ENCODE assay signal across 8 mouse cellular contexts in genomic region chr5:124032001-124032508, GRCm38 (mm10). TPM values are rescaled to one million over a fixed set of nuclear protein-coding genes. Genes with fewer than 3 reads are reported as not detected.
DNase-seq lines count a peak whose midpoint lies in the region; ATAC-seq and TF ChIP-seq lines count a peak whose summit lies in the region.

Gene Vps37b, minus strand, starts transcription at chr5:124032270.

- H3K79me2 ChIP-seq in MEL (ENCODE audit: control insufficient read depth, insufficient read depth, low read length, poor library complexity) = peaks cover 47% of the 10 kb centered on the region

- peak within 1 kb of the TSS; percentile 73 to 90 for H3K4me3 ChIP-seq in MEL (ENCODE audit: control insufficient read depth in 1 of 2, insufficient read depth in 1 of 2, low read depth in 2 of 2, low read length in 2 of 2)
- H3K4me3 ChIP-seq in cerebellum, adult 2 months (replicated peaks; ENCODE audit: insufficient read depth, low read depth, low read length) = peak within 1 kb of the TSS; percentile 93
- H3K4me3 ChIP-seq in forebrain, postnatal 0 days (ENCODE audit: low read depth, low read length) = peak within 1 kb of the TSS; percentile 86
- peak within 1 kb of the TSS; percentile 97 for H3K4me3 ChIP-seq in neural tube, embryonic 14.5 days (ENCODE audit: low read depth, low read length)

- intact Hi-C loops in heart, postnatal 36 days (cut with DNase I) = no loop called here

- H3K9me3 ChIP-seq in MEL (replicated peaks; ENCODE audit: insufficient read depth, low read length) = no peaks in the 10 kb centered on the region
- H3K9me3 ChIP-seq in forebrain, postnatal 0 days (ENCODE audit: low read length) = no peaks in the 10 kb centered on the region
- no peaks in the 10 kb centered on the region for H3K9me3 ChIP-seq in neural tube, embryonic 14.5 days (ENCODE audit: control insufficient read depth, low read length)

- H3K36me3 ChIP-seq in MEL (ENCODE audit: control insufficient read depth in 1 of 2, insufficient read depth in 2 of 2, low read length in 2 of 2) = peaks cover 2 to 36% of the 10 kb centered on the region in 2 experiments; a peak in 3 of 4 replicates
- H3K36me3 ChIP-seq in forebrain, postnatal 0 days (ENCODE audit: insufficient read depth) = no peaks in the 10 kb centered on the region
- no peaks in the 10 kb centered on the region for H3K36me3 ChIP-seq in neural tube, embryonic 14.5 days (ENCODE audit: control insufficient read depth, insufficient read depth, low read length)

- no peaks in the 10 kb centered on the region for H3K27me3 ChIP-seq in MEL (ENCODE audit: control insufficient read depth in 1 of 2, insufficient read depth in 2 of 2, low read length in 2 of 2)
- H3K27me3 ChIP-seq in cerebellum, adult 2 months (ENCODE audit: control insufficient read depth, insufficient read depth, low read length) = no peaks in the 10 kb centered on the region
- H3K27me3 ChIP-seq in forebrain, postnatal 0 days (ENCODE audit: insufficient read depth, low read length) = no peaks in the 10 kb centered on the region
- no peaks in the 10 kb centered on the region for H3K27me3 ChIP-seq in neural tube, embryonic 14.5 days (ENCODE audit: control insufficient read depth, insufficient read depth, low read length)

- H3K27ac ChIP-seq in MEL (ENCODE audit: control insufficient read depth, low read depth, low read length) = peak within 1 kb of the TSS; percentile 76
- H3K27ac ChIP-seq in cerebellum, adult 2 months (ENCODE audit: insufficient read depth, low read length) = peak within 1 kb of the TSS; percentile 86
- peak within 1 kb of the TSS; percentile 94 for H3K27ac ChIP-seq in forebrain, postnatal 0 days (ENCODE audit: low read depth, low read length)
- H3K27ac ChIP-seq in neural tube, embryonic 14.5 days (ENCODE audit: low read depth, low read length) = peak within 1 kb of the TSS; percentile 95

- peaks cover 19 to 45% of the 10 kb centered on the region in 2 experiments for H3K4me1 ChIP-seq in MEL (ENCODE audit: control insufficient read depth in 1 of 2, insufficient read depth in 2 of 2, low read length in 2 of 2)
- H3K4me1 ChIP-seq in cerebellum, adult 2 months (ENCODE audit: control insufficient read depth, insufficient read depth, low read length) = peaks cover 15% of the 10 kb centered on the region
- H3K4me1 ChIP-seq in forebrain, postnatal 0 days (ENCODE audit: insufficient read depth) = peaks cover 22% of the 10 kb centered on the region
- H3K4me1 ChIP-seq in neural tube, embryonic 14.5 days (ENCODE audit: control insufficient read depth, insufficient read depth, low read length) = peaks cover 26% of the 10 kb centered on the region

- TF ChIP-seq POLR2A in MEL (IDR thresholded peaks at IDR 0.05; ENCODE audit: control insufficient read depth in 1 of 2, insufficient read depth in 1 of 2, low read depth in 1 of 2, low read length in 2 of 2, poor library complexity in 1 of 2) = peak; percentile 66 to 77; a peak in 3 of 4 replicates
- TF ChIP-seq POLR2A in cerebellum, adult 2 months (IDR thresholded peaks at IDR 0.05; ENCODE audit: borderline replicate concordance, insufficient read depth, low read length) = peak; percentile 88

- H3K4me2 ChIP-seq in forebrain, postnatal 0 days (ENCODE audit: low read depth) = peak within 1 kb of the TSS; percentile 74
- H3K4me2 ChIP-seq in neural tube, embryonic 14.5 days (ENCODE audit: low read depth, low read length) = peak within 1 kb of the TSS; percentile 88

- H3K9ac ChIP-seq in MEL (ENCODE audit: control insufficient read depth, low read depth, low read length, poor library complexity, severe bottlenecking) = peak within 1 kb of the TSS; percentile 89
- H3K9ac ChIP-seq in forebrain, postnatal 0 days = peak within 1 kb of the TSS; percentile 92
- H3K9ac ChIP-seq in neural tube, embryonic 14.5 days (replicated peaks; ENCODE audit: low read depth, low read length) = peak within 1 kb of the TSS; percentile 90

- DNase-seq in MEL (ENCODE audit: low read depth, low spot score) = peak; percentile 89
- DNase-seq in cerebellum, adult 2 months = peak; percentile 92 to 94
- peak; percentile 95 for DNase-seq in forebrain, postnatal 0 days
- peak; percentile 92 to 93 for DNase-seq in heart, postnatal 36 days
- peak; percentile 88 to 91 for DNase-seq in layer of hippocampus, adult 18-20 months (ENCODE audit: low spot score in 2 of 2)
- DNase-seq in lung, adult 18-20 months = peak; percentile 84 to 89
- peak; percentile 96 for DNase-seq in testis, postnatal 10 days (ENCODE audit: low spot score)

- no peak for TF ChIP-seq RAD21 in MEL (IDR thresholded peaks at IDR 0.05; ENCODE audit: low read depth, low read length)

- under 1% methylated on average over 52 of the region's 52 CpGs for WGBS in cerebellum, adult 2 months
- WGBS in forebrain, postnatal 0 days = under 1% methylated on average over 52 of the region's 52 CpGs
- under 1% methylated on average over 48 of the region's 52 CpGs for WGBS in neural tube, embryonic 14.5 days

- 0 out of 4 replicates have a peak, but pooled peaks of 1 of the 2 experiments have one; percentile 21 for TF ChIP-seq EP300 in MEL (IDR thresholded peaks at IDR 0.05; ENCODE audit: low read depth in 1 of 2, low read length in 2 of 2)

- ATAC-seq in forebrain, postnatal 0 days = peak; percentile 83
- ATAC-seq in neural tube, embryonic 14.5 days (ENCODE audit: low read depth) = peak; percentile 68

- TF ChIP-seq CTCF in MEL (IDR thresholded peaks at IDR 0.05 in 2 of 3, conservative IDR thresholded peaks at IDR 0.05 in 1 of 3; ENCODE audit: control insufficient read depth in 1 of 3, insufficient read depth in 1 of 3, low read depth in 2 of 3, low read length in 3 of 3, poor library complexity in 1 of 3, severe bottlenecking in 1 of 3) = no peak
- TF ChIP-seq CTCF in cerebellum, adult 2 months (IDR thresholded peaks at IDR 0.05; ENCODE audit: borderline replicate concordance, insufficient read depth, low read depth, low read length) = no peak
- no peak for TF ChIP-seq CTCF in forebrain, postnatal 0 days (IDR thresholded peaks at IDR 0.05; ENCODE audit: low read depth)

TF ChIP-seq in MEL, 35 proteins besides CTCF, POLR2A, EP300 and RAD21:
- TF ChIP-seq MXI1 (IDR thresholded peaks at IDR 0.05; ENCODE audit: low read depth, low read length) = peak; percentile 56; the same call in 1 of the 2 replicates
- TF ChIP-seq ZNF384 (IDR thresholded peaks at IDR 0.05; ENCODE audit: low read depth, low read length) = peak; percentile 84
- TF ChIP-seq MEF2A (IDR thresholded peaks at IDR 0.05; ENCODE audit: extremely low read depth, insufficient replicate concordance, low read depth, low read length, poor library complexity, severe bottlenecking) = peak; percentile 34; the same call in 1 of the 2 replicates
- peak; percentile 73 for TF ChIP-seq HCFC1 (IDR thresholded peaks at IDR 0.05; ENCODE audit: low read depth, low read length)
- TF ChIP-seq USF2 (IDR thresholded peaks at IDR 0.05; ENCODE audit: borderline replicate concordance in 1 of 2, insufficient read depth in 1 of 2, low read depth in 1 of 2, low read length in 2 of 2) = peak in 1 of 2 experiments; percentile 77; a peak in 2 of 4 replicates
- no peak for TF ChIP-seq ZMIZ1 (IDR thresholded peaks at IDR 0.05; ENCODE audit: low read depth, low read length)
- no peak for TF ChIP-seq MYC (IDR thresholded peaks at IDR 0.05; ENCODE audit: low read depth, low read length)
- peak; percentile 92 for TF ChIP-seq ETS1 (IDR thresholded peaks at IDR 0.05; ENCODE audit: low read depth, low read length)
- TF ChIP-seq MAZ (IDR thresholded peaks at IDR 0.05; ENCODE audit: low read depth, low read length) = peak; percentile 95
- TF ChIP-seq ELF1 (IDR thresholded peaks at IDR 0.05; ENCODE audit: low read depth, low read length) = peak; percentile 83
- TF ChIP-seq SMC3 (IDR thresholded peaks at IDR 0.05; ENCODE audit: low read depth, low read length) = no peak
- TF ChIP-seq BHLHE40 (IDR thresholded peaks at IDR 0.05; ENCODE audit: borderline replicate concordance, low read depth, low read length) = peak; percentile 86; the same call in 1 of the 2 replicates
- TF ChIP-seq POLR2AphosphoS5 (IDR thresholded peaks at IDR 0.05; ENCODE audit: borderline replicate concordance, low read depth, low read length) = no peak
- TF ChIP-seq ZC3H11A (IDR thresholded peaks at IDR 0.05; ENCODE audit: low read depth, low read length) = no peak
- 0 out of 2 replicates have a peak, but pooled peaks have one; percentile 18 for TF ChIP-seq NRF1 (IDR thresholded peaks at IDR 0.05; ENCODE audit: insufficient read depth, low read depth, low read length, poor library complexity, severe bottlenecking)
- peak; percentile 82 for TF ChIP-seq SIN3A (IDR thresholded peaks at IDR 0.05; ENCODE audit: low read length)
- peak; percentile 92; the same call in 1 of the 2 replicates for TF ChIP-seq GABPA (IDR thresholded peaks at IDR 0.05; ENCODE audit: low read depth, low read length)
- TF ChIP-seq MAX (IDR thresholded peaks at IDR 0.05; ENCODE audit: low read length) = peak; percentile 74; the same call in 1 of the 2 replicates
- peak; percentile 43; the same call in 1 of the 2 replicates for TF ChIP-seq POLR2AphosphoS2 (IDR thresholded peaks at IDR 0.05; ENCODE audit: low read length)
- TF ChIP-seq TAL1 (IDR thresholded peaks at IDR 0.05; ENCODE audit: low read length) = no peak
- peak; percentile 63 for TF ChIP-seq E2F4 (IDR thresholded peaks at IDR 0.05; ENCODE audit: borderline replicate concordance, low read depth, low read length)
- TF ChIP-seq USF1 (IDR thresholded peaks at IDR 0.05; ENCODE audit: low read depth, low read length) = peak; percentile 96
- TF ChIP-seq TBP (IDR thresholded peaks at IDR 0.05; ENCODE audit: low read depth, low read length) = no peak
- TF ChIP-seq NELFE (IDR thresholded peaks at IDR 0.05; ENCODE audit: low read depth, low read length) = peak; percentile 64

RNA-seq across cellular contexts. Expression of gene Vps37b, which starts in this region (rescaled TPM):
- total RNA-seq in MEL (2012; rRNA removed) = 27.4 and 28.6 TPM in 2 replicates
- polyA plus RNA-seq in MEL (2012; ENCODE audit: insufficient read depth in 1 of 2, insufficient read length in 2 of 2, low read depth in 1 of 2, low replicate concordance in 2 of 2, missing spikeins in 1 of 2) = 10 to 100 TPM in 1 of 2 experiments, not detected in 1; 66.0 TPM
- polyA plus RNA-seq in cerebellum, adult 2 months (2012; rRNA removed) = 41.7 and 47.5 TPM in 2 replicates
- 62.0 and 62.2 TPM in 2 replicates for total RNA-seq in forebrain, postnatal 0 days (2014; rRNA removed)
- polyA plus RNA-seq in forebrain, postnatal 0 days (2015; fragmentation: Nextera tagmentation; extraction: Ambion mirVana) = 76.5 and 90.8 TPM in 2 replicates
- 10 to 100 TPM; 19.6 to 25.0 TPM for total RNA-seq in heart, postnatal 36 days (2021)
- 10 to 100 TPM; 38.0 to 43.9 TPM for total RNA-seq in layer of hippocampus, adult 18-20 months (2021)
- polyA plus RNA-seq in neural tube, embryonic 14.5 days (2014; fragmentation: Nextera tagmentation; extraction: Ambion mirVana) = 47.1 and 58.1 TPM in 2 replicates

Comparison
In these comparisons a context has a peak if more than half of its experiments do, and no peak if none do; other contexts are left out.
1. Peak in every context shown above with its lines: DNase-seq, ATAC-seq, H3K4me3 ChIP-seq and H3K27ac ChIP-seq.